Mouse (Mus musculus) frontal cortex, adult 2 months (tissue): ENCODE measurements around the gene Fam187a. TPM values are rescaled to one million over a fixed set of nuclear protein-coding genes. Genes with fewer than 3 reads are reported as not detected.

ENCODE experiments used
- DNase-seq, 2 experiments: peaks; one replicate each; pipeline ENCODE4 v3.0.0; 2022; ENCODE audit warnings: low spot score in 1 of 2; ENCODE audit errors: extremely low spot score in 1 of 2
- polyA plus RNA-seq: library from polyadenylated mRNA; depleted of rRNA; stranded (reverse); fragments of >200 nt; gene quantifications from 2 replicates; pipeline ENCODE4 v1.2.3, GENCODE M21; 2012; rRNA removed

Gene Fam187a
- 0.06 TPM in 1 of 2 replicates, not detected in the other for polyA plus RNA-seq

GRCm38 (mm10) chr11:102884616-102885219 is at the start of gene Fam187a:
Gene Fam187a, plus strand, starts transcription at chr11:102885169.
- no peak for DNase-seq

GRCm38 (mm10) chr11:102835549-102835948 is 49.4 kb upstream of the Fam187a start, which contains the start of gene Higd1b:
Gene Higd1b, plus strand, starts transcription at chr11:102835849.
- DNase-seq = no peak

- DNase-seq = no peak
Observed at GRCm38 (mm10) chr11:102836146-102836545, 48.8 kb upstream of the Fam187a start.

- DNase-seq = no peak
Observed at GRCm38 (mm10) chr11:102837385-102837784, 47.6 kb upstream of the Fam187a start.

- no peak for DNase-seq
Observed at GRCm38 (mm10) chr11:102838126-102838525, 46.8 kb upstream of the Fam187a start.

- no peak for DNase-seq
Observed at GRCm38 (mm10) chr11:102838616-102839150, 46.3 kb upstream of the Fam187a start.

GRCm38 (mm10) chr11:102845926-102846325 is 39.0 kb upstream of the Fam187a start:
- no peak for DNase-seq

- DNase-seq = peak in 1 of 2 experiments; percentile 55
Observed at GRCm38 (mm10) chr11:102851883-102852282, 33.1 kb upstream of the Fam187a start.

GRCm38 (mm10) chr11:102853760-102854159 is 31.2 kb upstream of the Fam187a start:
- no peak for DNase-seq

- DNase-seq = no peak
Observed at GRCm38 (mm10) chr11:102855941-102856340, 29.0 kb upstream of the Fam187a start.

- no peak for DNase-seq
Observed at GRCm38 (mm10) chr11:102858951-102859350, 26.0 kb upstream of the Fam187a start.

GRCm38 (mm10) chr11:102859933-102860332 is 25.0 kb upstream of the Fam187a start:
- peak; percentile 51 to 64 for DNase-seq

GRCm38 (mm10) chr11:102864272-102864671 is 20.7 kb upstream of the Fam187a start:
- DNase-seq = peak in 1 of 2 experiments; percentile 87

- peak; percentile 78 to 79 for DNase-seq
Observed at GRCm38 (mm10) chr11:102874801-102875334, 10.1 kb upstream of the Fam187a start.

GRCm38 (mm10) chr11:102879558-102879957 is 5.4 kb upstream of the Fam187a start:
- DNase-seq = no peak

- DNase-seq = peak; percentile 89 to 97
Observed at GRCm38 (mm10) chr11:102880585-102881313, 4.2 kb upstream of the Fam187a start, which contains the start of the genes Eftud2 and Ccdc103. Gene Eftud2, minus strand, starts transcription at chr11:102880985. Gene Ccdc103, plus strand, starts transcription at chr11:102881204.

- peak in 1 of 2 experiments; percentile 45 for DNase-seq
Observed at GRCm38 (mm10) chr11:102881314-102882198, 3.4 kb upstream of the Fam187a start.

- DNase-seq = no peak
Observed at GRCm38 (mm10) chr11:102887433-102887832, 2.5 kb downstream of the Fam187a start.

- peak; percentile 23 to 67 for DNase-seq
Observed at GRCm38 (mm10) chr11:102888135-102888534, 3.2 kb downstream of the Fam187a start.

GRCm38 (mm10) chr11:102890096-102890495 is 5.1 kb downstream of the Fam187a start:
- no peak for DNase-seq
